Mouse (Mus musculus) retina, postnatal 1 day (tissue): ENCODE data around the gene Mmp25.
"Not testable (repeated sequence)": the region's sequence is repeated elsewhere in the genome, so short reads cannot be mapped to it uniquely, and the experiment has no call there.

Source experiments
- DNase-seq: peaks from one replicate; pipeline ENCODE4 v3.0.0-alpha.2; 2012

The Mmp25 gene

GRCm38 (mm10) chr17:23599605-23600063, 45.4 kb downstream of the Mmp25 start:
- no peak for DNase-seq

GRCm38 (mm10) chr17:23598582-23599552, 46.2 kb downstream of the Mmp25 start, which contains the start of gene Zfp13:
Gene Zfp13 (minus strand): TSS chr17:23599487.
- DNase-seq, result peak; percentile 96

GRCm38 (mm10) chr17:23595139-23595538, 49.9 kb downstream of the Mmp25 start:
- DNase-seq, result not testable (repeated sequence)

GRCm38 (mm10) chr17:23592926-23593300, 52.2 kb downstream of the Mmp25 start:
- no peak for DNase-seq

- DNase-seq, result peak; percentile 98
Measured at GRCm38 (mm10) chr17:23592208-23592925, 52.7 kb downstream of the Mmp25 start.

- no peak for DNase-seq
Measured at GRCm38 (mm10) chr17:23587253-23587652, 57.8 kb downstream of the Mmp25 start.

GRCm38 (mm10) chr17:23585721-23586491, 59.2 kb downstream of the Mmp25 start:
- DNase-seq, result peak; percentile 93

GRCm38 (mm10) chr17:23584786-23585185, 60.3 kb downstream of the Mmp25 start:
- DNase-seq, result no peak
